7 mouse cellular contexts compared by ENCODE assay signal in the genomic region with DNA sequence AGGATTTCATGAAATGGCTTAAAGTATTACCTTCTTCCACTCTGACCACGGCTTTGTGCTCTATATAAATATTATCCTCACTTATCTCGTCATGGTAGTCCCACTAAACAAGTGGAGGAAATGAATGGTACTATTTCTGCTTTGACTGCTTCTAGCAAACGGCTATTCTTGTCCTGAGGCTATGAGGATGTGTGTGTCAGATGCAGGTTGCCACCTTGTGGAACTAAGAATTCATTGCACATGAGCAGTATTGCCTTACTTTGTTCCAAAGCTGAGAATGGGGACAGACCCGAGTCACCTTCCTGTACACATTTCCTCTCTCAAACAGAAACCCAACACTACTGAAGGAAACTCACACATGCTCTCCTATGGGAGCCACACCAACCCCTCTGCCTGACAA.
A peak's percentile ranks its signal among the peaks of the same experiment; 100 is the strongest.
DNase-seq lines count a peak whose midpoint lies in the region; ATAC-seq and TF ChIP-seq lines count a peak whose summit lies in the region.

No protein-coding gene starts in this region.

- TF ChIP-seq POLR2A in liver, adult 2 months (IDR thresholded peaks at IDR 0.05; ENCODE audit: extremely low read depth, insufficient read depth, low read length), result no peak

- no peak overlapping the region for H3K4me2 ChIP-seq in liver, embryonic 12.5 days
- H3K4me2 ChIP-seq in hindbrain, embryonic 12.5 days (replicated peaks), result no peak overlapping the region

- H3K9ac ChIP-seq in liver, adult 2 months (ENCODE audit: low read depth, low read length), result no peak overlapping the region
- no peak overlapping the region for H3K9ac ChIP-seq in liver, embryonic 12.5 days
- H3K9ac ChIP-seq in hindbrain, embryonic 12.5 days, result no peak overlapping the region

- DNase-seq in liver, adult 2 months (ENCODE audit: extremely low read depth, low read depth, low spot score), result peak; percentile 53
- peak; percentile 42 for DNase-seq in MEL-GATA-1-ER (ENCODE audit: extremely low read depth, low read depth)
- DNase-seq in cerebellum, adult 9-10 months, result peak; percentile 42
- DNase-seq in lung, postnatal 25 days (ENCODE audit: low spot score), result peak; percentile 37
- DNase-seq in spleen, postnatal 4 days (ENCODE audit: low spot score in 2 of 2), result no peak

- ATAC-seq in liver, embryonic 12.5 days, result no peak
- peak; percentile 63; the same call in 1 of the 2 replicates for ATAC-seq in hindbrain, embryonic 12.5 days (ENCODE audit: low FRiP score)

- no peaks in the 10 kb centered on the region for H3K79me2 ChIP-seq in liver, adult 2 months (ENCODE audit: control insufficient read depth, insufficient read depth, low read length)

- no peaks in the 10 kb centered on the region for H3K9me3 ChIP-seq in liver, embryonic 12.5 days (replicated peaks)
- H3K9me3 ChIP-seq in hindbrain, embryonic 12.5 days (replicated peaks), result no peaks in the 10 kb centered on the region

- no peaks in the 10 kb centered on the region for H3K27me3 ChIP-seq in liver, adult 2 months (ENCODE audit: control insufficient read depth, insufficient read depth, low read length)
- no peaks in the 10 kb centered on the region for H3K27me3 ChIP-seq in liver, embryonic 12.5 days (replicated peaks)
- H3K27me3 ChIP-seq in hindbrain, embryonic 12.5 days, result no peaks in the 10 kb centered on the region

- no peak overlapping the region for H3K27ac ChIP-seq in liver, adult 2 months (replicated peaks; ENCODE audit: insufficient read depth, low read depth, low read length)
- no peak overlapping the region for H3K27ac ChIP-seq in liver, embryonic 12.5 days
- no peak overlapping the region for H3K27ac ChIP-seq in hindbrain, embryonic 12.5 days

- TF ChIP-seq CTCF in liver, adult 2 months (IDR thresholded peaks at IDR 0.05; ENCODE audit: low read depth, low read length), result peak; percentile 70

- H3K36me3 ChIP-seq in liver, adult 2 months (ENCODE audit: control insufficient read depth, insufficient read depth, low read length), result no peaks in the 10 kb centered on the region
- H3K36me3 ChIP-seq in liver, embryonic 12.5 days, result no peaks in the 10 kb centered on the region
- H3K36me3 ChIP-seq in hindbrain, embryonic 12.5 days, result no peaks in the 10 kb centered on the region

- WGBS in liver, adult 2 months, result 3% methylated on average over 4 of the region's 4 CpGs
- 5% methylated on average over 4 of the region's 4 CpGs for WGBS in liver, embryonic 12.5 days (ENCODE audit: insufficient replicate concordance)
- 19% methylated on average over 4 of the region's 4 CpGs for WGBS in hindbrain, embryonic 12.5 days

- no peak overlapping the region for H3K4me3 ChIP-seq in liver, adult 2 months (ENCODE audit: insufficient read depth, low read depth, low read length)
- no peak overlapping the region for H3K4me3 ChIP-seq in liver, embryonic 12.5 days
- no peak overlapping the region for H3K4me3 ChIP-seq in hindbrain, embryonic 12.5 days

- H3K4me1 ChIP-seq in liver, adult 2 months (ENCODE audit: control insufficient read depth, insufficient read depth, low read length), result no peaks in the 10 kb centered on the region
- no peaks in the 10 kb centered on the region for H3K4me1 ChIP-seq in liver, embryonic 12.5 days
- H3K4me1 ChIP-seq in hindbrain, embryonic 12.5 days, result no peaks in the 10 kb centered on the region

Comparison
In these comparisons a context has a peak if more than half of its experiments do, and no peak if none do; other contexts are left out.
1. DNase-seq: peak in liver, adult 2 months (single experiment), MEL-GATA-1-ER (single experiment), cerebellum, adult 9-10 months (single experiment) and lung, postnatal 25 days (single experiment); none in spleen, postnatal 4 days (0 of 2).